Mouse (Mus musculus) intestine, embryonic 16.5 days (tissue): ENCODE measurements around the gene Zmynd19. TPM values are rescaled to one million over a fixed set of nuclear protein-coding genes. Genes with fewer than 3 reads are reported as not detected.

Source experiments
- ATAC-seq: fragments of 200-750 bp; cut with Nextera tagmentation; 2 replicates; pipeline ENCODE4 v1.8.0; 2017; ENCODE audit warnings: moderate TSS enrichment, moderate library complexity
- H3K27ac ChIP-seq: fragments of 300-500 bp; sonication (generic); 2 replicates; pipeline ENCODE4 v1.5.1; 2014; ENCODE audit warnings: mild to moderate bottlenecking, low read length
- H3K27me3 ChIP-seq: fragments of 300-500 bp; sonication (generic); replicated peaks from 2 replicates; pipeline ENCODE4 v1.6.1; 2014; ENCODE audit warnings: low read length, control low read depth, mixed read lengths; ENCODE audit not compliant: control insufficient read depth, insufficient read depth
- H3K36me3 ChIP-seq: fragments of 300-500 bp; sonication (generic); 2 replicates; pipeline ENCODE4 v1.6.1; 2014; ENCODE audit warnings: low read length, control low read depth; ENCODE audit not compliant: control insufficient read depth, insufficient read depth
- H3K4me1 ChIP-seq: fragments of 300-500 bp; sonication (generic); 2 replicates; pipeline ENCODE4 v1.6.1; 2014; ENCODE audit warnings: low read length, control low read depth, mixed read lengths; ENCODE audit not compliant: control insufficient read depth, insufficient read depth
- H3K4me2 ChIP-seq: fragments of 300-500 bp; sonication (generic); 2 replicates; pipeline ENCODE4 v1.6.1; 2014; ENCODE audit warnings: low read depth, low read length, control low read depth
- H3K4me3 ChIP-seq: fragments of 300-500 bp; sonication (generic); 2 replicates; pipeline ENCODE4 v1.5.1; 2014; ENCODE audit warnings: mild to moderate bottlenecking, low read length
- H3K9ac ChIP-seq: fragments of 300-500 bp; sonication (generic); 2 replicates; pipeline ENCODE4 v1.6.1; 2014; ENCODE audit warnings: low read depth, low read length
- H3K9me3 ChIP-seq: fragments of 300-500 bp; sonication (generic); 2 replicates; pipeline ENCODE4 v1.6.1; 2016; ENCODE audit warnings: low read length, control low read depth; ENCODE audit not compliant: control insufficient read depth
- WGBS: fragments of 180-500 bp; shearing (Covaris S2); extraction: QIAGEN DNeasy Blood & Tissue Kit; methylation state at CpG from one replicate; pipeline ENCODE4 v1.1.7; 2014; 5-methylcytosine and 5-hydroxymethylcytosine counted together
- microRNA-seq: library from miRNA; unstranded; fragments of <30 nt; microRNA quantifications from one replicate; pipeline ENCODE4, GENCODE M21; 2016
- polyA plus RNA-seq: library from polyadenylated mRNA; unstranded; fragments of >200 nt; fragmentation: Nextera tagmentation; extraction: Ambion mirVana; gene quantifications from 2 replicates; pipeline ENCODE4 v1.2.1, GENCODE M21; 2015

The Zmynd19 gene
- polyA plus RNA-seq, 1 experiment from 2014 or later: 2.1 TPM

GRCm38 (mm10) chr2:25003946-25004786, 54.6 kb downstream of the Zmynd19 start:
- no peak overlapping the region for H3K9ac ChIP-seq
- no peaks in the 10 kb centered on the region for H3K9me3 ChIP-seq
- no peak for ATAC-seq
- no peaks in the 10 kb centered on the region for H3K4me1 ChIP-seq
- H3K27me3 ChIP-seq: no peaks in the 10 kb centered on the region
- H3K36me3 ChIP-seq: no peaks in the 10 kb centered on the region
- 79% methylated on average over 9 of the region's 9 CpGs for WGBS
- no peak overlapping the region for H3K4me2 ChIP-seq
- no peak overlapping the region for H3K4me3 ChIP-seq
- no peak overlapping the region for H3K27ac ChIP-seq

GRCm38 (mm10) chr2:25006767-25007166, 57.2 kb downstream of the Zmynd19 start:
- no peak for ATAC-seq
- 91% methylated on average over 1 of the region's 1 CpGs for WGBS
- Histone ChIP-seq H3K4me1 (no peaks in the 10 kb centered on the region), H3K9me3 (no peaks in the 10 kb centered on the region), H3K27me3 (no peaks in the 10 kb centered on the region), H3K4me2 (no peak overlapping the region), H3K9ac (no peak overlapping the region), H3K27ac (no peak overlapping the region), H3K36me3 (no peaks in the 10 kb centered on the region), H3K4me3 (no peak overlapping the region)

- H3K36me3 ChIP-seq: no peaks in the 10 kb centered on the region
These were observed 58.7 kb downstream of the Zmynd19 start for GRCm38 (mm10) chr2:25008250-25008649.

More at GRCm38 (mm10) chr2:25008250-25008649, 58.7 kb downstream of the Zmynd19 start:
- no peak overlapping the region for H3K9ac ChIP-seq
- no peak overlapping the region for H3K4me2 ChIP-seq
- no peak overlapping the region for H3K27ac ChIP-seq
- no peaks in the 10 kb centered on the region for H3K27me3 ChIP-seq
- no peaks in the 10 kb centered on the region for H3K9me3 ChIP-seq
- ATAC-seq: no peak
- H3K4me1 ChIP-seq: no peaks in the 10 kb centered on the region
- no peak overlapping the region for H3K4me3 ChIP-seq

Small RNA genes within 50 kb of the gene (microRNA-seq; reads per million reads assigned to microRNA genes)
- not detected for gene Gm22875

Other genes with a start within 250 kb of the Zmynd19 start
- 0.62 and 0.97 TPM in 2 replicates for gene Cacna1b, start 186.6 kb upstream of the Zmynd19 start, polyA plus RNA-seq
- 51.7 and 56.0 TPM in 2 replicates for gene Ehmt1, start 30.2 kb upstream of the Zmynd19 start, polyA plus RNA-seq
- gene Arrdc1, start 14.5 kb upstream of the Zmynd19 start, polyA plus RNA-seq: 99.4 and 102 TPM in 2 replicates
- gene Dph7, start 12.6 kb downstream of the Zmynd19 start, polyA plus RNA-seq: 16.9 and 20.6 TPM in 2 replicates
- gene Mrpl41, start 25.3 kb downstream of the Zmynd19 start, polyA plus RNA-seq: 139 and 143 TPM in 2 replicates
- gene Pnpla7, start 26.2 kb downstream of the Zmynd19 start, polyA plus RNA-seq: 9.2 and 13.4 TPM in 2 replicates
- 39.1 and 45.5 TPM in 2 replicates for gene Nsmf, start 104.6 kb downstream of the Zmynd19 start, polyA plus RNA-seq
- 14.3 and 16.7 TPM in 2 replicates for gene Entpd8, start 130.5 kb downstream of the Zmynd19 start, polyA plus RNA-seq
- gene Noxa1, start 145.4 kb downstream of the Zmynd19 start, polyA plus RNA-seq: 6.5 and 7.9 TPM in 2 replicates
- 11.0 and 14.4 TPM in 2 replicates for gene Nrarp, start 231.0 kb downstream of the Zmynd19 start, polyA plus RNA-seq
- gene Tor4a, start 247.1 kb downstream of the Zmynd19 start, polyA plus RNA-seq: 23.0 and 23.4 TPM in 2 replicates